17 mouse cellular contexts compared by ENCODE assay signal in genomic region chr17:16612405-16612979, GRCm38 (mm10).
"Had no signal": no experiment of that assay in that cellular context is flagged by ENCODE, and none has a peak within 500 bp of the region (broad histone marks: within the 10 kb centered on the region; RNA-seq: fewer than 3 reads in every experiment).

No protein-coding gene starts in this region.

- H3K4me1 ChIP-seq: limb, embryonic 12.5 days; liver, embryonic 13.5 days; lung, embryonic 15.5 days; megakaryocyte, embryonic 14.5 days had no signal

- H3K36me3 ChIP-seq: limb, embryonic 12.5 days; liver, embryonic 13.5 days; lung, embryonic 15.5 days had no signal

- H3K4me3 ChIP-seq: layer of hippocampus, adult 2 months; limb, embryonic 12.5 days; liver, embryonic 13.5 days; lung, embryonic 15.5 days; megakaryocyte, embryonic 14.5 days had no signal

- H3K9me3 ChIP-seq: limb, embryonic 12.5 days; liver, embryonic 13.5 days; lung, embryonic 15.5 days; megakaryocyte, embryonic 14.5 days had no signal

- H3K27ac ChIP-seq: layer of hippocampus, adult 2 months; limb, embryonic 12.5 days; liver, embryonic 13.5 days; lung, embryonic 15.5 days; macrophage had no signal

- H3K4me2 ChIP-seq: limb, embryonic 12.5 days; liver, embryonic 13.5 days; lung, embryonic 15.5 days had no signal

- H3K27me3 ChIP-seq: limb, embryonic 12.5 days; liver, embryonic 13.5 days; lung, embryonic 15.5 days; megakaryocyte, embryonic 14.5 days had no signal

- ATAC-seq: liver, postnatal 0 days had no signal

- H3K9ac ChIP-seq: limb, embryonic 12.5 days; liver, embryonic 13.5 days; liver, postnatal 0 days; lung, embryonic 15.5 days had no signal

- DNase-seq: kidney, adult 11 months; kidney, adult 9 months; kidney, postnatal 10 days; kidney, postnatal 4 days; liver; liver, embryonic 13.5 days; liver, postnatal 0 days; lung, postnatal 14 days; right cerebral cortex, postnatal 4 days; spleen, adult 18-20 months; thymus, adult 18-20 months; thymus, postnatal 14 days had no signal
